Mouse (Mus musculus) MEL (cell line): ENCODE measurements around the gene Arhgef2. TPM values are rescaled to one million over a fixed set of nuclear protein-coding genes. Genes with fewer than 3 reads are reported as not detected.

Experiments
- DNase-seq: peaks from one replicate; pipeline ENCODE4 v3.0.0; 2011; ENCODE audit warnings: low read depth, low spot score
- H3K27ac ChIP-seq: 2 replicates; pipeline ENCODE4 v1.5.1; 2012; ENCODE audit warnings: low read depth, mild to moderate bottlenecking, control low read depth, low read length, moderate library complexity; ENCODE audit not compliant: control insufficient read depth
- H3K27me3 ChIP-seq, 2 experiments: fragments of 150-350 bp in 1 of 2; sonication (generic) in 1 of 2; 2 replicates each; pipeline ENCODE4 v1.6.1; 2012; ENCODE audit warnings: low read length in 2 of 2, mild to moderate bottlenecking in 2 of 2, improper control_type of control experiment in 1 of 2, moderate library complexity in 1 of 2; ENCODE audit not compliant: insufficient read depth in 2 of 2, control insufficient read depth in 1 of 2
- H3K36me3 ChIP-seq, 2 experiments: 2 replicates each; pipeline ENCODE4 v1.6.1; 2012 to 2014; ENCODE audit warnings: low read length in 2 of 2, improper control_type of control experiment in 1 of 2, inconsistent platforms in 1 of 2, mild to moderate bottlenecking in 1 of 2; ENCODE audit not compliant: insufficient read depth in 2 of 2, control insufficient read depth in 1 of 2
- H3K4me1 ChIP-seq, 2 experiments: fragments of 150-350 bp in 1 of 2; sonication (generic) in 1 of 2; 2 replicates each; pipeline ENCODE4 v1.6.1; 2012; ENCODE audit warnings: low read length in 2 of 2, improper control_type of control experiment in 1 of 2, mild to moderate bottlenecking in 1 of 2; ENCODE audit not compliant: insufficient read depth in 2 of 2, control insufficient read depth in 1 of 2
- H3K4me3 ChIP-seq, 2 experiments: fragments of 150-350 bp in 1 of 2; sonication (generic) in 1 of 2; 2 replicates each; pipeline ENCODE4 v1.5.1; 2012; ENCODE audit warnings: low read depth in 2 of 2, low read length in 2 of 2, mild to moderate bottlenecking in 2 of 2, moderate library complexity in 2 of 2, control low read depth in 1 of 2, improper control_type of control experiment in 1 of 2; ENCODE audit not compliant: control insufficient read depth in 1 of 2, insufficient read depth in 1 of 2
- H3K79me2 ChIP-seq: 2 replicates; pipeline ENCODE4 v1.6.1; 2012; ENCODE audit warnings: mild to moderate bottlenecking, low read length, moderate library complexity; ENCODE audit not compliant: control insufficient read depth, poor library complexity, insufficient read depth
- H3K9ac ChIP-seq: 2 replicates; pipeline ENCODE4 v1.6.1; 2012; ENCODE audit warnings: low read depth, mild to moderate bottlenecking, control low read depth, low read length, moderate library complexity; ENCODE audit not compliant: control insufficient read depth, poor library complexity, severe bottlenecking
- H3K9me3 ChIP-seq: fragments of 150-350 bp; sonication (generic); replicated peaks from 2 replicates; pipeline ENCODE4 v1.6.1; 2012; ENCODE audit warnings: mild to moderate bottlenecking, low read length, improper control_type of control experiment, moderate library complexity; ENCODE audit not compliant: insufficient read depth
- ELF1 ChIP-seq: IDR thresholded peaks from 2 replicates; pipeline ENCODE4 v1.6.1; 2014; ENCODE audit warnings: low read depth, mild to moderate bottlenecking, inconsistent platforms, low read length, improper control_type of control experiment, moderate library complexity
- EP300 ChIP-seq, 2 experiments: IDR thresholded peaks; 2 replicates each; pipeline ENCODE4 v1.6.1; 2011; ENCODE audit warnings: improper control_type of control experiment in 2 of 2, low read length in 2 of 2, low read depth in 1 of 2, mild to moderate bottlenecking in 1 of 2
- ETS1 ChIP-seq: IDR thresholded peaks from 2 replicates; pipeline ENCODE4 v1.6.1; 2012; ENCODE audit warnings: low read depth, mild to moderate bottlenecking, inconsistent platforms, low read length, improper control_type of control experiment, moderate library complexity
- GABPA ChIP-seq: IDR thresholded peaks from 2 replicates; pipeline ENCODE4 v1.6.1; 2012; ENCODE audit warnings: low read depth, mild to moderate bottlenecking, inconsistent platforms, low read length, improper control_type of control experiment, moderate library complexity
- MAFK ChIP-seq: IDR thresholded peaks from 2 replicates; pipeline ENCODE4 v1.6.1; 2011; ENCODE audit warnings: low read depth, mild to moderate bottlenecking, low read length, improper control_type of control experiment, borderline replicate concordance
- MAX ChIP-seq: IDR thresholded peaks from 2 replicates; pipeline ENCODE4 v1.6.1; 2011; ENCODE audit warnings: low read length, improper control_type of control experiment
- MAZ ChIP-seq: IDR thresholded peaks from 2 replicates; pipeline ENCODE4 v1.6.1; 2012; ENCODE audit warnings: low read depth, mild to moderate bottlenecking, inconsistent platforms, low read length, improper control_type of control experiment
- MYB ChIP-seq: IDR thresholded peaks from 2 replicates; pipeline ENCODE4 v1.6.1; 2011; ENCODE audit warnings: mild to moderate bottlenecking, low read depth, low read length, improper control_type of control experiment
- MYC ChIP-seq: IDR thresholded peaks from 2 replicates; pipeline ENCODE4 v1.6.1; 2011; ENCODE audit warnings: low read depth, mild to moderate bottlenecking, low read length, improper control_type of control experiment, moderate library complexity
- NELFE ChIP-seq: IDR thresholded peaks from 2 replicates; pipeline ENCODE4 v1.6.1; 2011; ENCODE audit warnings: low read depth, low read length, improper control_type of control experiment
- NRF1 ChIP-seq: IDR thresholded peaks from 2 replicates; pipeline ENCODE4 v1.6.1; 2014; ENCODE audit warnings: low read depth, mild to moderate bottlenecking, inconsistent platforms, low read length, improper control_type of control experiment, moderate library complexity; ENCODE audit not compliant: poor library complexity, insufficient read depth, severe bottlenecking
- POLR2A ChIP-seq, 2 experiments: IDR thresholded peaks; 2 replicates each; pipeline ENCODE4 v1.6.1; 2011 to 2012; ENCODE audit warnings: low read length in 2 of 2, mild to moderate bottlenecking in 2 of 2, control low read depth in 1 of 2, improper control_type of control experiment in 1 of 2, low read depth in 1 of 2, moderate library complexity in 1 of 2; ENCODE audit not compliant: control insufficient read depth in 1 of 2, insufficient read depth in 1 of 2, poor library complexity in 1 of 2
- RAD21 ChIP-seq: IDR thresholded peaks from 2 replicates; pipeline ENCODE4 v1.6.1; 2011; ENCODE audit warnings: mild to moderate bottlenecking, low read depth, low read length, improper control_type of control experiment
- RCOR1 ChIP-seq: IDR thresholded peaks from 2 replicates; pipeline ENCODE4 v1.6.1; 2012; ENCODE audit warnings: low read depth, mild to moderate bottlenecking, inconsistent platforms, low read length, improper control_type of control experiment
- TAL1 ChIP-seq: IDR thresholded peaks from 2 replicates; pipeline ENCODE4 v1.6.1; 2012; ENCODE audit warnings: mild to moderate bottlenecking, inconsistent platforms, low read length, moderate library complexity, mixed read lengths
- UBTF ChIP-seq: IDR thresholded peaks from 2 replicates; pipeline ENCODE4 v1.6.1; 2012; ENCODE audit warnings: low read depth, mild to moderate bottlenecking, inconsistent platforms, low read length, improper control_type of control experiment, moderate library complexity, borderline replicate concordance; ENCODE audit not compliant: insufficient read depth
- ZMIZ1 ChIP-seq: IDR thresholded peaks from 2 replicates; pipeline ENCODE4 v1.6.1; 2012; ENCODE audit warnings: low read depth, mild to moderate bottlenecking, inconsistent platforms, low read length, improper control_type of control experiment, moderate library complexity
- polyA plus RNA-seq, 2 experiments: library from polyadenylated mRNA; stranded (reverse) in 1 of 2; unstranded in 1 of 2; fragments of >175 nt in 1 of 2; fragments of >200 nt in 1 of 2; gene quantifications; 2 replicates each; pipeline versions ENCODE4 v1.2.1 to v1.2.4; 2012; ENCODE audit warnings: low replicate concordance in 2 of 2, low read depth in 1 of 2; ENCODE audit not compliant: insufficient read length in 2 of 2, insufficient read depth in 1 of 2, missing spikeins in 1 of 2
- total RNA-seq: library from RNA; depleted of rRNA; stranded (reverse); fragments of 300-350 nt; gene quantifications from 2 replicates; pipeline ENCODE4 v1.2.3, GENCODE M21; 2012

Gene Arhgef2
- total and polyA plus RNA-seq, 3 experiments = 113 to 183 TPM; not detected in 1

DNA sequence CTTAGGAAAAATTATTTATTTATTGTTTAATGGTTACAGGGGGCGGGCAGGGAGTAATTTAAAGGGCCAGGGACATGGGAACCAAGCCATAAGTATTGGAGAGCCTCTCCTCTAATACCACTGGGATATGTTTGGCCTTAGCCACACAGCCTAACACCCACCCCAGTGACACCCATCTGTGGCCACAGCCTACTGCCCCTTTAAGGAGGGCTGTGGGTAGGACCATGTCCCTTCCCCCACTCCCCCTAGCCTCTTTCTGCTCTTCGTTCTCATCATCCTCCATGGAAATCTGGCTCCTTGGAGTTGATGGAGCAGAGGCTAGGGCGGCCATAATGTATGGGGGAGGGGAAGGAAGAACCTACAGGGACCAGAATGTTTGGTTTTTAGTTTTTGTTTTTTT, 41.3 kb downstream of the Arhgef2 start:
- no peak for DNase-seq
- no peaks in the 10 kb centered on the region for H3K27me3 ChIP-seq
- H3K4me1 ChIP-seq = peaks cover 6 to 13% of the 10 kb centered on the region in 2 experiments
- no peaks in the 10 kb centered on the region for H3K79me2 ChIP-seq
- TF ChIP-seq RAD21 (no peak), MYB (no peak), ELF1 (no peak)
- H3K9ac ChIP-seq = no peak overlapping the region
- no peak overlapping the region for H3K27ac ChIP-seq
- peaks cover 13 to 37% of the 10 kb centered on the region in 2 experiments for H3K36me3 ChIP-seq
- no peak overlapping the region for H3K4me3 ChIP-seq
- H3K9me3 ChIP-seq = no peaks in the 10 kb centered on the region

DNA sequence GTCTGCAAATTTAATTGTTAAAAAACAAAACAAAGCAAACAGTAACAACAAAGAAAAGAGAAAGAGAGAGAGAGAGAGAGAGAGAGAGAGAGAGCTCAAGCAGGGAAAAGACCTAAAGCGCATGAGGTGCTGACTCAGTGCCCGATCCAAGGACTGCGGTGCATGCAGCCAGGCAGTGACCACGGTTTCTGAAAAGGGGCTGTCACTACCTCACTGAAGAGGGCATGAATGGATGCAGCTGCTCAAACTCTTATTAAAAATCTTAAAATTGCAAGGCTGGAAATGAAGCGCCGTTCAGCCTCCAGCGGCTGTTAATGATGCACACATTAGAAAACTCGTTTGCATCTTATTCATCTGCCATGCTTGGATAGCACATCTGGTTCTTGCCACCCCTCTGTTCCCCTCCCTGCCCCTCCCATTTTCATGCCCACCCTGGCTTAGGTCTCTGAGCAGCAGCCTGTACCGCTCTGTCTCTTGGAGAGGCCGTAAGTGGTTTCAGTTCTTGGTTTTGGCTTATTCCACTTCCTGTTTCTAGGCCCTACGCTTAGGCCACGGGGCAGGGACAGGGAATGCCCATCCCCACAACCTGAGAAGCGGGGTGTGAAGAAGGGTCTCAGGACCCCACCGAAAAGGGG, 42.1 kb downstream of the Arhgef2 start:
- Histone ChIP-seq H3K4me1 (peaks cover 6 to 19% of the 10 kb centered on the region in 2 experiments), H3K79me2 (no peaks in the 10 kb centered on the region), H3K27ac (no peak overlapping the region), H3K9ac (no peak overlapping the region), H3K27me3 (no peaks in the 10 kb centered on the region), H3K9me3 (no peaks in the 10 kb centered on the region), H3K4me3 (no peak overlapping the region), H3K36me3 (peaks cover 16 to 37% of the 10 kb centered on the region in 2 experiments)
- DNase-seq = no peak
- TF ChIP-seq MAZ (0 out of 2 replicates have a peak, but pooled peaks have one; percentile 43), ELF1 (no peak), POLR2A (IDR thresholded peaks at IDR 0.05; ENCODE audit: control insufficient read depth in 1 of 2, insufficient read depth in 1 of 2, low read depth in 1 of 2, low read length in 2 of 2, poor library complexity in 1 of 2) (peak in 1 of 2 experiments; percentile 3; a peak in 1 of 4 replicates)

DNA sequence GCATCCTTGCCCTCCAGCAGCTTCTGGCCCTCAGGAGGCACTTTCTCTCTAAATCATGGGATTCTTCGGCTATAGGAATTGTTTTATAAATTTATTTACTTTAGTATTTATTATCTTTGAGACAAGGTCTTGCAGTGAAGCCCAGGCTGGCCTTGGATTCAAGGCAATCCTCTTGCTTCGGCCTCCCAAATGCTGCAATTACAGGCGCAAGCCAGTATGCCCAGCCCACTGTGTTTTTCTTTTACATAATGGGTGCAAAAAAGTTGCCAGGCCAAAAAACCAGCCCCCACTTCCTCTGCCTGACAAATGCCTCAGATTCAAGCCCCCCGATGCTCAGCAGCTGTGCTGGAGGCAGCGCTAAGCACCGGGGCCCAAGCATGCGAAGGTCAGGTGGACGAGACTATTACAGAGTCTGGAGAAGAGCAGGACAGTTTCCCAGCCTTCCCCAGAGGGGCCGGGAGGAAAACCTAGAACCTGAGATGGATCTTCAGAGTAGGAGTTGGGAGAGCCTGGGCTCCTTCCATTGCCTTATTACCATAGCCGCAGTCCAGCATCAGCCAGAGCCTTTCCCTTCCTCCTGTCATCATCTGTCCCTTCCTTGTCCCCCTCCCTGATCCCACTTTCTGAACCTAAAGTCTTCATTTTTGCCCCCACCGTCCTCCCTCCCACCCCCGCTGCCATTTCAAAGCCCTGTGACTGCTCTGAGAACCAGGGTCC, 42.8 kb downstream of the Arhgef2 start:
- Histone ChIP-seq H3K79me2 (no peaks in the 10 kb centered on the region), H3K36me3 (peaks cover 16 to 31% of the 10 kb centered on the region in 2 experiments), H3K4me1 (peaks cover 6 to 19% of the 10 kb centered on the region in 2 experiments), H3K9me3 (no peaks in the 10 kb centered on the region), H3K27ac (no peak overlapping the region), H3K27me3 (no peaks in the 10 kb centered on the region), H3K9ac (no peak overlapping the region), H3K4me3 (no peak overlapping the region)
- no peak for TF ChIP-seq MAFK
- no peak for TF ChIP-seq RAD21
- no peak for TF ChIP-seq NELFE
- no peak for TF ChIP-seq MYC
- TF ChIP-seq ETS1 = no peak
- TF ChIP-seq MAX = no peak
- TF ChIP-seq POLR2A (IDR thresholded peaks at IDR 0.05; ENCODE audit: control insufficient read depth in 1 of 2, insufficient read depth in 1 of 2, low read depth in 1 of 2, low read length in 2 of 2, poor library complexity in 1 of 2) = peak in 1 of 2 experiments; percentile 6; a peak in 1 of 4 replicates
- TF ChIP-seq GABPA = no peak
- no peak for TF ChIP-seq RCOR1
- no peak for TF ChIP-seq UBTF
- TF ChIP-seq NRF1 = no peak
- TF ChIP-seq TAL1 = no peak
- TF ChIP-seq ZMIZ1 = peak; percentile 2; the same call in 1 of the 2 replicates
- TF ChIP-seq EP300 (IDR thresholded peaks at IDR 0.05; ENCODE audit: low read depth in 1 of 2, low read length in 2 of 2) = no peak
- no peak for DNase-seq
